Mouse (Mus musculus) urinary bladder, postnatal 14 days (tissue): ENCODE measurements around the gene Rassf5.
"Not testable (repeated sequence)": the region's sequence is repeated elsewhere in the genome, so short reads cannot be mapped to it uniquely, and the experiment has no call there.

Experiments
- DNase-seq: peaks from one replicate; pipeline ENCODE4 v3.0.0; 2021; ENCODE audit warnings: low spot score

Rassf5 gene

DNA sequence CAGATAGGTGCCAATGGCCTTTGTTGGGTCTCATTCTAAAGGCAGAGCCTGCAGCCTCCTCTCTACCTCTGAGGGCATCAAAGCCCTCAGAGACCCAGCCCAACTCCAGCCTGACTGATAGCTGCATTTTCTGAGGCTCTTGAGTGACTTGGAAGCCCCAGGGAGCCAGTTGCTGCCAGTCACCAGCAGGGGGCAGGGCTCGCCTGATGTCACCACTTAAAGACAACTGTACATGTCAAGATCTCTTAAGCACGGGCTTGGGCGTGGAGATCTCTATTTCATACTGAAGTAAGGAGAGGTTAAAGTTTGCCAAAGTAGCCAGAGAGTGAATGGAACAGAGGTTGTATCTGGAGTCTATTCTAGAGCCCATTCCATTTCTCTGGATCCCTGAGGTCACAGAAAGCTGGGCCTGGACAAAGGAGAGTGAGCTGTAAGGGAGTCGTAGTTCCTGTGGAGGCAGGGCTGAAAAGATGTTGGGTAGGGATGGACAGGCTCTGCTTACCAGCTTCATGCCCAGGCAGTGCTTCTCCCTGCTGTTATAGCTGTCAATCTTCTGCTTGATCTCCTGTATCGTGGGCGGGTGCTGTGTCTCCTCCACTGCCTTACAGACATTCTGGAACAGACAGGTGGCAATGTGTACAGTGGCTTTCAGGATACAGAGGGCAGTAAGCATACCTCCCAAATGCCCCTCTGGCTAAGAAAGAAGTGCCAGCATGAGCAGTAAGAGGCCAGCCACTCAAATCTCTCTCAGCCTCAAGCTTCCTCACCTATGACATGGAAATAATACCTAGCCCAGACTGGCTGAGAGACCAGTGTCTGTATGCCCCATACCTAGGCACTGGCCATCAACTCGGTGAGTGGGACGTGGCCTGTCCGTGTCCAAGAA, 63.2 kb downstream of the Rassf5 start:
- peak; percentile 84 for DNase-seq

DNA sequence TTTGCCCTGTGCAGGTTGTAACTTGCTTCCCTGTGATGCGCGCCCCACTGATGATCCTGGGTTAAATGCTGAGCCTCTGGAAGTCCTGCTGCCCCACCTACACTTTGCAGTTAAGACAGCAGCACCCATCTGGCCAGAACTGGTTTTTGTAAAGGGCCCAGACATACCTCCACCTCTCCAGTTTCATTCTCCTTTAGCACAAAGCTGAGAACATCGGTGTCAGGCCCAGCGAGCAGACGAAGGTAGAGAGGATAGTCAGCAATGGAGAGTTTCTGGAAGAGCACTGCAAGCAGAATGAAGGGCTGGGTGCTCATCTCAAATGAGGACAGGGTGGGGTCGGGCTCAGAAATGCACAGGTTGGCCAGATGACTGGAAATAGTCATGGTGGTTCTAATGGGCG, 64.7 kb downstream of the Rassf5 start:
- DNase-seq: no peak

DNA sequence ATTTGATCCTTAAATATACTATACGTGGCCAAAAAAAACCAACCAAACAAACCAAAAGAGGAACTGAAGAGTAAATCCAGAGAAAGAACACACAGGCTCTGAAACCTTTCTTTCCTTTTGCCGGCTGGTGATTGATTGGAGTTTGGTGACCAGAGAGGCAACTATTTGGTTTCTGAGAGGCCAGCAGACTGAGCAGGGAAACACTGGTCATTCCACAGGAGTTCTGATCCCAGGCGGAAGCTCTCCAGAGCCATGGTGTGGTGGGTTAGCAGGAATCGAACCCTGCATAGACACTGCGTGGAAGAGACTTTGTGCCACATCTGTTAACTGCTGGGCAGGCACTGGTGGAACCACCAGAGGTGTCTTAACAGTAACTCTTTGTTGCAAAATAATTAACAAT, 67.0 kb downstream of the Rassf5 start:
- DNase-seq: no peak

DNA sequence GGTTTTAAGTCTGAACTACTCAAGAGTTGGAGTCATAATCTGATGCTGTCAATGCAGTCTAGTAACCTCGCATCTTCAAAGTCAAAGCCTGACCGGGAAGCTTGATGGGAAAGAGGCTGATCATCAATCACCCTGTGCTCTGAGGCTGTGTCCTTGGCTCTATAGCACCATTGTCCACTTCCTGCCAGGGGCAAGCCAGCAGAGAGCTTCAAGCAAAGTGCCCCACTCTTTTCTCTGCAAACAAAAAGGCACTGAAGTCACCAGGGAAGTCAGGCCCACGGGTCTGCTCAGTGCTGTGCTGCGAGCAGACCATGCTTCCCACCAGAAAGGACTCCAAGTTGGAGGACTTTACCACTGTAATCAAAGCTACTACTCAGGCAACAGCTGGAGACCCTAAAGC, 67.8 kb downstream of the Rassf5 start:
- no peak for DNase-seq

DNA sequence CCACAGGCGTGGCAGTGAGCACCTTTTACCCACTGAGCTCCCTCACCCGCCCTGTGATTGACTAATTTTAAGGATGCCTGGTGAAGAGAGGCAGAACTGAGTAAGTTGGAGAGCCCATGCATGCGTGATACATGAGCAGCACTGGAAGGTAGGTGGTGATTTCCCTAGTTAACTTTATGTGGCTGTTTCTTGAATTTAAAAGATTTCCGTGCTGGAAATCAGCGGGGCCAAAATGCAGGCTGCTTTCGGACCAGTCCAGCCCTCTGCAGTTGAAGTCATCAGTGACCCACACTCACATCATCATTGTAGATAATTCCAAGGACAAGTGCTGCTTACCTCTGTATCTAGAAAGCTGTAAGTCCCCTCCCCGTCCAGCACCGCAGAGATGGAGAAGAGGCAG, 69.2 kb downstream of the Rassf5 start:
- DNase-seq: no peak

DNA sequence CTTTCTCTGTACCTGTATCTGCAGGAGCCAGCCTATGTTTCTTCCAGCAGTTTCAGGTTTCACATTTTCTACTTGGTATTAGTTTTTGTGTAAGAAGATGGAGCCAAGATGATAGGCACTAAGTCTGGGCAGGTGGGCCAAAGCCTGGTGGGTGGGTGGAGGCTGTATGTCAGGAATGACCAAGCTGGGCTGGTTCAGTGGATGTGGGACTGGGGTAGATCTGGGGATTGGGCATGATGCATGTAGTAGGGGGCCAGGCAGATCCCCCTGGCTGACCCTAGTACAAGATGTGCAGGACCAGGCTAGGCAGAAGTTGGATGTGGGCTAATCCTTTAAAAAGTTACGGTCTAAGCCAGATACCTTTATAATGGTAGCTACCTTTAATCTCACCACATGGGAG, 69.9 kb downstream of the Rassf5 start:
- no peak for DNase-seq

DNA sequence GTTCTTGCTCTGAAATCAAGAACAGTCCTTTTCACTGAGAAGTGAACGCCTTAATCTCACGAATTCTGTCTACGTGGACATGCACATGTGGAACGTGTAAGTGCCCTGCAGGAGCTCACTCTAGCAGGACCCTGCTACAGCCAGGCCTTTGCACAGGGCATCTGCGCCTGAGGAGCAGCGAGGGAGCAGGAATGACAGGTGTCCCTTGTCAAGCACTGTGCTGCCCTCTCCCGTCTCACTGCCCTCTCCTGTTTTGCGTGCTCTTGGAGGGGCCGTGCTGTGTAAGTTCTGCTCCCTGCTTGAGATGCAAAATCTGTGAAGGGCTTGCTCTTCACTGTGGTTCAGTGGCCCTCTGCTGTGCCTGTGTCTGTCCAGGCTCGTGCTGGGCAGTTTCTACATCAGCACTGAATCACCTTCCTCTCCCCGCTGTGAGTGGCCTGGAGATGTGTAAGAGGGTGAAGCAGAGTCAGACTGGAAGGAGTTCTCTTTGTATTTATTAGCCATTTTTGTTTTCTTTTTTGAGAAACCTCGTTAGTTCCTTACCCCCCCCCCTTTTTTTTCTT, 70.7 kb downstream of the Rassf5 start:
- DNase-seq: no peak

DNA sequence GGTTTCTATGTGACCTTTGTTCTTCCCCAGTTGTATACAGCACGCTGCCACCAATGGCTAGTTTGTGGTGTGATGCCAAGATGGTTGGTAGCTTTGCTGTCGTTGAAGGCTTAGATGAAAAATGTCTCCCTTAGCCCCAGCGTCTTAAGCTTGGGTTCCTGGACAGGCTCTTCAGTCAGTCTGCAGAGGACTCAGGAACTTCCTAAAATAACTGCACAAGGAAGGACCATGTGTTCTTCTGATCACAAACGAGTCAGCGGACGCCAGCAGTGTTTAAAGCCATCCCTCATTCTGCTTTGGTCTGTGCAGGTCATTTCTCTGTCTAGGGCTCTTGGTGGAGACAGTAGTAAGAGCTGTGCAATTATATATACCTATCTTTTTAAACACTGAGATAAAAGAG, 71.2 kb downstream of the Rassf5 start:
- DNase-seq: no peak

DNA sequence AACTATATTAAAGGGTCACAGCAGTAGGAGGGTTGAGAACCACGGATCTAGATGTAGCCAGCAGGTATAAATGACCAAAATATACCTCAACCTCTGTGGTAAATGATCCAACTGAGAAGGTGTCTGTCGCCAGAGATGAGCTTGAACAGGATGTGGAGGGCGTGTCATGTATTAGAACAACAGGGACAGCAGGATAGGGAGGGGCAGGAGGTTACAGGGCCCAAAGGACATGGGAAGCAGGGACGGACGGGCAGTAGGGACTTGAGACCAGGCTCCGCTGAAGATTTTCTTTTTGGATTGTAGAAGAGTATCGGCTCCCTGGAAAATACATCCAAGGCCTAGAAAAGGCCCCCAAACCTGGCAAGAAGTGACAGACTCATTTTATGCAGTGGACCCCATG, 72.1 kb downstream of the Rassf5 start:
- DNase-seq: no peak

DNA sequence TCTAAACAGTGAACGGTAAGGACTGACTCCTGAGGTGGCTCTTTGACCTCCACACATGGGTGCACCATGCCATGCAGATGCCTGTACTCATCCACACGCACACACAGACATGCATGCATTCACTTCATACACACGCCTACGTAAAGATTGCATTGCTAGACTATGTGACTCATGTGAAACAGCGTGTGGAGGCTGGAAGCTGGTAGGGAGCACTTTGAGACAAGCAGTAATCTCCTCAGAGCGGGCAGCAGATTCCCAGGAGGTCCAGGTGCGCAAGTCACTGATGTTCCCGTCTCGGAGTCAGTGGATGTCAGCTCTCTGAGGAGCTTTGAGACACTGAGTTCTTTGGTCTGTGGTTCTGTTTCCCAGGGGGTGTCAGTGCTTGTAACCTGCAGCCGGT, 77.4 kb downstream of the Rassf5 start:
- no peak for DNase-seq

DNA sequence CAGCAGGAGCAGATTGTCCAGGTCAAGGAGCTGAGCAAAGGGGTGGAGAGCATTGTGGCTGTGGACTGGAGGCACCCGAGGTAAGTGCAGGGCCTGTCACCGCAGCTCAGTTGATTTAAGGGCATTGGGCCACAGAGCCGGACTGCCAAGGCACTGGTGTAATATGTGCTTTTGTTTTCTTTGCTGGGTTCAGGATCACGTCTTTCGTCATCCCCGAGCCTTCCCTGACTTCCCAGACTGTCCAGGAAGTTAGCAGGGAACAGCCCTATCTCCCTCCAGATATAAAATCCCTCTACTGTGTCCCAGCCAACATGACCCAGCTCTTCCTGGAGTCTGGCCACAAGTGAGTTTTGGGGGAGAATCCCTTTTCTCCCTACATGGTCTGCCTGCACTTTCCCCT, 80.6 kb downstream of the Rassf5 start:
- DNase-seq: no peak

DNA sequence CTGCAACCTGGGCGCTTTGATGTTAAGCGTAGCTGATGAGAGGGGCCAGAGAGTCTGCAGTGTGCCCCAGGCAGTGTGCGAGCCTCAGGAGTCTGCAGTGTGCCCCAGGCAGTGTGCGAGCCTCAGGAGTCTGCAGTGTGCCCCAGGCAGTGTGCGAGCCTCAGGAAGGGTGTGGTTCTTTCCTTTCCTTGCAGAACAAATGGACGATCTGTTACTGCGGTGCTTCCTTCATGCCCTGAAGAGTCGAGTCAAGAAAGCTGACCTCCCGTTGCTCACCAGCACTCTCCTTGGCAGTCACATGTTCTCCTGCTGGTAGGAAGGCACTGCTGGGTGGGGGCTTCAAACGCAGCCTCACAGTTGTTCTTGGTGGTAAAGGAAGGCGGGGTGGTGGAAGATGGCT, 84.0 kb downstream of the Rassf5 start:
- DNase-seq: no peak

DNA sequence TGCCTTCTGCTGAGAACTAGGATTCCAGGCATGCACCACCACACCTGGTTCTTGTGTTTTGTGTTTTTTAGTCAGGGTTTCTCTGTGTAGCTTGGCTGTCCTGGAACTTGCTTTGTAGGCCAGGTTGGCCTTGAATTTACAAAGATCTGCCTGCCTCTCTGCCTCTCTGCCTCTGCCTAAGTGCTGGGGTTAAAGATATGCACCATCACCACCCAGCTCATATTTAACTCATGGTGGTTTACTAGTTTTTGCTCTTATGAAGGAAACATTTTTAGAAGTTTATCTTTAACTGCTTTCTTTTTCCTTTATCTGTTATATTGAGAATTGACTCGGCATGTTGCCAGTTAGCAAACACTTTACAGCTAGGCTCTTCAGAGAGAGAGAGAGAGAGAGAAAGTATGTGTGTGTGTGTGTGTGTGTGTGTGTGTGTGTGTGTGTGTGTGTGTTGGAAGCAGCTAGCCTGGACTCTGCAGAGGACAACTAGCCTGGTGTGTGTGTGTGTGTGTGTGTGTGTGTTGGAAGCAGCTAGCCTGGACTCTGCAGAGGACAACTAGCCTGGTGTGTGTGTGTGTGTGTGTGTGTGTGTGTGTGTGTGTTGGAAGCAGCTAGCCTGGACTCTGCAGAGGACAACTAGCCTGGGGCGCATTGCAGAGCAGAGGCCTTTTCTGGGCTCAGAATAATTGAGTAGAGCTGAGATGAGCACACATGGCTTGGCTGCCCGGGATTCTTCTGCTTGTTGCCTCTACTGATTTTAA, 85.3 kb downstream of the Rassf5 start:
- DNase-seq: not testable (repeated sequence)

DNA sequence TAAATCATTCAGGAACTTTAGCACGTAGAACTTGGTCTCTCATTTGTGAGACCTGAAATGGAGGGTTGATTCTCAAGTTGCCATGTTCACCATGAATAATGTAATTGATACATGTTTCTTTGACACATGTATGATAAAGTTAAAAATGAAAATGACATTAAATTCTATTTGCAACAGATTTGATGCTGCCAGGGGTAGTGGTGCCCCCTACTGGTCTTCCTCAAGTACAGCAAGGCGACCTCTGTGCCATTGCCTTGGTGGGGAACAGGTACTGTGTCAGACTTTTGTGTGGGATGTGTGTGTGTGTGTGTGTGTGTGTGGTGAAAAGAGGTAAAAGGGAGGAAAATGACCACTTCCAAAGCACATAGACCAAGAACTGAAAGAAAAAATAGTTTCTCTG, 89.6 kb downstream of the Rassf5 start:
- peak; percentile 31 for DNase-seq

DNA sequence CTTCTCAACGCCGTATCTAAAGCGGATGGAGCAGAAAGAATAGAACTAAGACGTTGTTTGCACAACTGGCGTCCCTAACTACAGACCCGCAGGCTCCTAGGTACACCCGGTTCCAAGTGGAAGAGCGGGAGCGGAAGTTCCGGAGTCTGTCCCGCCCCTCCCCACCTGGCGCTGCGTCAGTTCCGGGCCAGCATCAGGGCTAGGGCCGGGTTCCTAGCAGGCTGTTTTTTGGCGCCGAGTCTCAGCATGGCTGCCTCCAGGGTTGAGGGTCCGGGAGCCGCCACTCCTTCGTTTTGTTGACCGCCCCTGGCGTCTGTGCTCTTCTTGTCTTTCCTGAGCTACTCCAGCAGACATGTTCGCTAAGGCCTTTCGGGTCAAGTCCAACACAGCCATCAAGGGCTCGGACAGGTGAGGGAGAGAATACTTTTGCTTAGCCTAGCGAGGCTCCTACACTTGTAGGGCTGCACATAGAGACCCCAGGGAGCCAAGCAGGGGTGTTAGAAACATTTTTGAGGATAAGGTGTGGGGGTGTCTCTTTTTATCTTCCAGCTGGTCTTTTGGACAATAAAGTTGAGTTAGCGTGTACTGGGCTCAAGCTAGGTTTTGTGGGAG, 91.9 kb downstream of the Rassf5 start, which contains the start of gene Eif2d:
Gene Eif2d (plus strand): TSS at position 164 of the 612 bp plus-strand sequence.
- peak; percentile 90 for DNase-seq

DNA sequence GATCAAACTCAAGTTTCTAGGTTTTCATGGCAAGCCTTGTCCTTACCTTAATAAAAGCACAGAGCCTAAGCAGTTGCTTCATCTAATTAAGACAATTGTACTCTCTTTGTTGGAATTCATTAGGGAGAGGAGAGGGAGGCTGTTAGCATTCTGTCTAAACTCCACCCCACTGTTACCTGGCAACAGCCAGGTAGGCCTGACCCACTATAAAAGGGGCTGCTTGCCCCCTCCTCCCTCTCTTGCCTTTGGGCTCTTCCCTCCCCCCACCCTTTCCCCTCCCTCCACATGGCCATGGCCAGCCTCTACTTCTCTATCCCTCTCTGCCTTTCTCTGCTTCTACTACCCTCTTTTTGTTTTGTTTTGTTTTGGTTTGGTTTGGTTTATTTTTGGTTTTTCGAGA, 95.6 kb downstream of the Rassf5 start:
- DNase-seq: no peak

DNA sequence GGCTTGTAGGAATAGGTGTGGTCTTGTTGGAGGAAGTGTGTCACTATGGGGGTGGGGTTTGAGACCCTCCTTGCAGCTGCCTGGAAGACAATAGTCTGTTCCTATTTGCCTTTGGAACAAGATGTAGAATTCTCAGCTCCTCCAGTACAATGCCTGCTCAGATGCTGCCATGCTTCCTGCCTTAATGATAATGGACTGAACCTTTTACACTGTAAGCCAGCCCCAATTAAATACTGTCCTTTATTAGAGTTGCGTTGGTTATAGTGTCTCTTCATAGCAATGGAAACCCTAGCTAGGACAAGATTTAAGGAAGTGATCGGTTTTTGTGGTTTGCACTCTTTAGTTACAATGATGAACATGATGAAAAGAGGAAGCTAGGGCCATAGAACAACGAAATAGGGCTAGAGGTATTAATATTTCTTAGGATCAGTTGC, 98.9 kb downstream of the Rassf5 start:
- no peak for DNase-seq

DNA sequence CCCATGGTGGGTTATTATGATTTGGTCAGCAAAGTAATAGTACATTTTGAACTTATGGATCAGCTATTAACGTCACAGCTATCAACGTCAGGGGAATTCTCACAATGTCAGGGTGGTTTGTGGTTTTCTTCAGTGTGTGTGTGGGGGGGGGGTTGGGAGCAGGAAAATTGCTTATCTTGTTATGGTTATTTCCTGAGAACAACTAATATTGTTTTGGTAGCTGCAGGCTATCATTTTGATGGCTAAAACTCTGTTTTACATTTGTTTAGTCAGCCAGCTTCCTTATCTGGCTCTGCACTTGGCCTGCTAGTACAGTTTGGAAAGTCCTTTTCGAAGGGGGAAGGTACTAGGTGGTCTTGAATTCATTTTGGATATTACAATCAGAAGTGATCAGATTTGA, 99.8 kb downstream of the Rassf5 start:
- DNase-seq: not testable (repeated sequence)

DNA sequence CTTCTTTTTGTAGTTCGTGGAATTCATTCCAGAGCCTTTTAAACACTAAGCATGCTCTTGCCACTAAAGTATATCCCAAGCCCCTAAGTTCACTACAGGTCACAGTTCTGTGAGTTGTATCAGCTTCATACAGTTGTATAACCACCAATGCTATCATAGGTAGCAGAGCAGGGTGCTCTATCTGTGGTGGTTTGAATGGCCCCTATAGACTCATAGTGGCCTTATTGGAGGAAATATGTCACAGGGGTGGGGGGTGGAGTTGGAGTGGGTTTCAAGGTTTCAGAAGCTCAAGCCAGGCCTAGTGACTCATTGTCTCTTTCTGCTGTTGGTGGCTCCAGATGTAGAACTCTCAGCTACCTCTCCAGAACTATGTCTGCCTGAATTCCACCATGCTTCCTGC, 102.6 kb downstream of the Rassf5 start:
- DNase-seq: no peak

DNA sequence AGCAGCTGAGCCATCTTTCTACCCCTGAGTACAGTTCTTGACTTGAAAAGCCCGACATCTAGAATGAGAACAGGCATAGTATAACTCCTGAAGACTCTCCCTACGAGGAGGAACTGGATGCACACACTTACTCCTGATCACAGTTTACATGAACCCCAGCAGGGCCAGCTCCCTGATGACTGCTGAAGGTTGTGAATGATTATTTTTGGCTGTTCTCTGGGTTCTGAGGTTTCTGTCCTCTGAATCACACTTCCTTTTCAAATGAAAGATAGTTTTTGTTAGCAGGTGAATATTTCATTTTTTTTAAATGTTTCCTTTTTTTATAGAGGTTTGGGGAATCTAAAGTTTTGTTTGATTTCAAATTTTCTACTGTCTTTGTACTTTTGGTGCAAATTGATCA, 103.6 kb downstream of the Rassf5 start:
- DNase-seq: no peak

DNA sequence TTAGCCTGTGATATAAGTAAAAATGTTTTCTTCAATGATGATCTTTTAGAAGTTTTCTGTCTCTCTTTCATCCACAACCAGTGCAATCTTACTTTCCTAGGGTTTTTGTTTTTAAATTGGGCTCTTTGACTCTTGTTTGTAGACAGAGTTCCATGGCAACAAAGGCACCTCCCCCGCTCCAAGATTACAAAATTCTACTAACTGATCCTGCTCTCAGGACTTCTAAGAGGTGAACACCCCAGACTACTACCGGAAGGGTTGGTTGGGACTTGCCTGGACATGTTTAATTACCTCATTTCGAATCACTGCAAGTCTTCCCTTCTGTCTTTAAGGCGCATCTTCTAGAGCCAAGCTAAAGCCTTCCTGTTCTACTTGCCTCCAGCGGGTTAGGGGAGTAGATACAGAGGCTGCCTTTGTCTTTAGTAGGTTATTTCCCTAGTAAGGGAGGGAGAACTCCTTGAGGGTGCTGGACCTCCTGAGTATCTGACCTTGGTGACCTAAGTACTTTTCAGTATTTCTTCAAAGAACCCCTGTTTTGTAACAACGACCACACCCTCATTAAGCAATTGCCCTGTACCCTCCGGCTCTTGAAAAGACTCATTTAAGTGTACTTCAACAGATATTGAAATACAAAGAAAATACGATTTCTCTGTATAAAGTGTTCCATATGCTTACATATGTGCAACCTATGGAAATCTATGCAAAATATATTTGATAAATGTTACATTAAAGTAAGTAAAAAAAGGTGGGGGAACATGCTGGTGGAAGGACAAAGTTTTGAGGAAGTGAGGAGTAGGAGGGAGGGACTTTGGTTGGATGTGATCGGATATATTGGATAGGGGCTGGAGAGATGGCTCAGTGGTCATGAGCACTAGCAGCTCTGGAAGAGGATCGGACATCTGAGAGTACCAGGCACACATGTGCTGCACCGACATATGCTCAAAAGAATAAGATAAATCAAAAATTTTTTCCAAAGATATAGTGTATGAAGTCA, 105.7 kb downstream of the Rassf5 start:
- peak; percentile 18 for DNase-seq
